Mouse (Mus musculus): Measurements from ENCODE around the gene Upk3a. TPM values are rescaled to one million over a fixed set of nuclear protein-coding genes. Genes with fewer than 3 reads are reported as not detected.

Upk3a gene
- total RNA-seq, 2 experiments from 2014 or later, result not detected

- intact Hi-C loops (cut with DNase I), result loop anchor here (2.0 kb wide), 1 partner anchor 26 kb away; the partner anchor contains the start of gene Upk3a
- peak; percentile 61 to 68 for DNase-seq (ENCODE audit: low spot score in 2 of 2)
Measured at GRCm38 (mm10) chr15:85042361-85042954, 25.5 kb downstream of the Upk3a start.

- intact Hi-C loops (cut with DNase I), result loop anchor here (2.0 kb wide), 1 partner anchor 26 kb away; the partner anchor contains the start of gene Upk3a
- no peak for DNase-seq (ENCODE audit: low spot score in 2 of 2)
Measured at GRCm38 (mm10) chr15:85043116-85043515, 26.2 kb downstream of the Upk3a start.

- DNase-seq (ENCODE audit: low spot score in 2 of 2), result no peak
- intact Hi-C loops (cut with DNase I), result loop anchor here (2.0 kb wide), 1 partner anchor 27 kb away; the partner anchor contains the start of gene Upk3a
Measured at GRCm38 (mm10) chr15:85043761-85044160, 26.8 kb downstream of the Upk3a start.

- peak; percentile 33 to 49 for DNase-seq (ENCODE audit: low spot score in 2 of 2)
- intact Hi-C loops (cut with DNase I), result loop anchor here (5.0 kb wide), 1 partner anchor 114 kb away; no protein-coding TSS in a partner anchor
Measured at GRCm38 (mm10) chr15:85046230-85046950, 29.4 kb downstream of the Upk3a start.

- intact Hi-C loops (cut with DNase I), result loop anchor here (5.0 kb wide), 1 partner anchor 116 kb away; no protein-coding TSS in a partner anchor
Measured at GRCm38 (mm10) chr15:85047865-85048264, 30.9 kb downstream of the Upk3a start.

GRCm38 (mm10) chr15:85049758-85050157 is 32.8 kb downstream of the Upk3a start:
- intact Hi-C loops (cut with DNase I), result loop anchor here (5.0 kb wide), 1 partner anchor 117 kb away; no protein-coding TSS in a partner anchor

More at GRCm38 (mm10) chr15:85047865-85048264, 30.9 kb downstream of the Upk3a start:
- DNase-seq (ENCODE audit: low spot score in 2 of 2), result no peak

GRCm38 (mm10) chr15:85054098-85054497 is 37.2 kb downstream of the Upk3a start:
- intact Hi-C loops (cut with DNase I), result no loop called here
- no peak for DNase-seq (ENCODE audit: low spot score in 2 of 2)

More at GRCm38 (mm10) chr15:85049758-85050157, 32.8 kb downstream of the Upk3a start:
- DNase-seq (ENCODE audit: low spot score in 2 of 2), result no peak

- intact Hi-C loops (cut with DNase I), result no loop called here
- no peak for DNase-seq (ENCODE audit: low spot score in 2 of 2)
Measured at GRCm38 (mm10) chr15:85055186-85055585, 38.2 kb downstream of the Upk3a start.

- no peak for DNase-seq (ENCODE audit: low spot score in 2 of 2)
- intact Hi-C loops (cut with DNase I), result no loop called here
Measured at GRCm38 (mm10) chr15:85063421-85063820, 46.5 kb downstream of the Upk3a start.

GRCm38 (mm10) chr15:85070561-85070960 is 53.6 kb downstream of the Upk3a start:
- intact Hi-C loops (cut with DNase I), result loop anchor here (10.0 kb wide), 1 partner anchor 306 kb away; no protein-coding TSS in a partner anchor
- DNase-seq (ENCODE audit: low spot score in 2 of 2), result peak in 1 of 2 experiments; percentile 28

Other genes starting within 250 kb of the Upk3a start
- 10 to 100 TPM; 11.0 to 18.6 TPM for gene Phf21b, start 161.1 kb upstream of the Upk3a start, total RNA-seq (2021)
- gene Gm29666, start 97.1 kb upstream of the Upk3a start, total RNA-seq (2021), result 1 to 10 TPM in 1 of 2 experiments, under 1 TPM in 1; 0.96 to 1.9 TPM
- 10 to 100 TPM; 32.5 to 33.1 TPM for gene Nup50, start 93.7 kb upstream of the Upk3a start, total RNA-seq (2021)
- 10 to 100 TPM; 76.2 to 83.6 TPM for gene 5031439G07Rik, start 28.6 kb upstream of the Upk3a start, total RNA-seq (2021)
- 10 to 100 TPM; 18.9 to 24.3 TPM for gene Fam118a, start 11.8 kb downstream of the Upk3a start, total RNA-seq (2021)
- not detected for gene Smc1b, start 114.8 kb downstream of the Upk3a start, total RNA-seq (2021)
- not detected for gene Ribc2, start 114.9 kb downstream of the Upk3a start, total RNA-seq (2021)
- 10 to 100 TPM in 1 of 2 experiments, 1 to 10 TPM in 1; 9.0 to 14.4 TPM for gene Fbln1, start 188.8 kb downstream of the Upk3a start, total RNA-seq (2021)